Mouse (Mus musculus): Measurements from ENCODE around the gene BC016579. TPM values are rescaled to one million over a fixed set of nuclear protein-coding genes. Genes with fewer than 3 reads are reported as not detected.
A peak's percentile ranks its signal among the peaks of the same experiment; 100 is the strongest.

Gene BC016579
- not detected for total RNA-seq (2021)

- no peak for DNase-seq
- intact Hi-C loops (cut with DNase I): no loop called here
These were observed at the start of gene BC016579 for GRCm38 (mm10) chr16:45653934-45654332. TSS of gene BC016579 (minus strand) at chr16:45654068.

- no peak for DNase-seq
- intact Hi-C loops (cut with DNase I): no loop called here
These were observed 45.4 kb upstream of the BC016579 start for GRCm38 (mm10) chr16:45699301-45699700.

- intact Hi-C loops (cut with DNase I): no loop called here
- no peak for DNase-seq
These were observed 44.1 kb upstream of the BC016579 start for GRCm38 (mm10) chr16:45697996-45698395.

DNA sequence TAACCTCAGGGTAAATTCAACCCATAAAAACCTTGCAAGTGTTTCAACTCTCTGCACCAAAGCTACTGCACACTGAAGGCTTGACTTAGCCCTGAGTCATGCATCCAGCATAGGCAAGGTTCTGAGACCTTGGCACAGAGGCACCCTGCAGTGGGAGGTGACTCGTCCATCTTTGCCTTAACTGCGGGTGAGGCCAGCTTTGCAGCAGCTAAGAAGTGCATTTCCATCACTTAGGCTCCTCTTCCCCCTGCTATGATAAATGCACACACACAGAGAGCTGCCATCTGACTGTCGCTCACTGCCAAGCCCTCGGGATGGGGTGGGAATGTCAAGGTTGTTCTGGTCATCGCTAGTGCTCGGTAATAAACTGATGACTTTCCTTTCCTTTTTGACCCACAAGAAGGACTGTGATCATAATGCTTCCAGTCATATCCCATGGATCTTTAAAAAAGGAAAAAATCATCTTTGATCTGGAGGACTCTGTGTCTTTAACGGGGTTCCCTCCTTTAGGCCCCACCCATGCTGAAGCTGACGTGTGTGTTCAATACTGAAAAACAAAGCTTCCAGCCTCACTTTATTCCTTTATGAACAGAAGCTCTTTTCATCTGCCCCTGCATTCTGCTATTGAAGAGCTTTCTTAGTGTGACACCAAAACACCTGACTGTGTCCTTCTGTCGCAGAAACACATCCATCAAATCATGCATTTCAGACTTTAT, 41.7 kb upstream of the BC016579 start:
- DNase-seq: peak; percentile 50
- intact Hi-C loops (cut with DNase I): no loop called here

GRCm38 (mm10) chr16:45693558-45693957, 39.7 kb upstream of the BC016579 start, which contains the start of gene Tmprss7:
TSS of gene Tmprss7 (minus strand) at chr16:45693658.
- intact Hi-C loops (cut with DNase I): no loop called here
- no peak for DNase-seq

DNA sequence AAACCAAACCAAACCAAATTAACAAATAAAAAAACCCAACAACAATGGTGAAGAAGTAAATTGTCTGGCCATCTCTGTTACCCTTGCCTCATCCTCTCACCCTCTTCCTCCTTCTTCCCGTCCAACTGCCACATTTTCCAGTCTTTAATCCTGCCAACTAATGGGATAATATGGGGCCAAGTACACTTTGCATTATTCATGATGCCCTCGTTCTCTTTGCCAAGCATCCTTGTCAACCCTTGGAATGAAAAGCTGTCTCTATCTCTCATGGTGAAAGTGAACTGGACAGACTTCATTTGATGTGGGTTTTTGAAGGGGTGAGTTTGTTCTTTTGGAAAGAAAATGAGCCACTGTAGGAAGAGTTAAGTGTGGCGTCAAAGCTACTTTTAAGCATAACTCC, 39.0 kb upstream of the BC016579 start:
- intact Hi-C loops (cut with DNase I): no loop called here
- DNase-seq: no peak

- intact Hi-C loops (cut with DNase I): no loop called here
- DNase-seq: no peak
These were observed 36.3 kb upstream of the BC016579 start for GRCm38 (mm10) chr16:45690178-45690577.

DNA sequence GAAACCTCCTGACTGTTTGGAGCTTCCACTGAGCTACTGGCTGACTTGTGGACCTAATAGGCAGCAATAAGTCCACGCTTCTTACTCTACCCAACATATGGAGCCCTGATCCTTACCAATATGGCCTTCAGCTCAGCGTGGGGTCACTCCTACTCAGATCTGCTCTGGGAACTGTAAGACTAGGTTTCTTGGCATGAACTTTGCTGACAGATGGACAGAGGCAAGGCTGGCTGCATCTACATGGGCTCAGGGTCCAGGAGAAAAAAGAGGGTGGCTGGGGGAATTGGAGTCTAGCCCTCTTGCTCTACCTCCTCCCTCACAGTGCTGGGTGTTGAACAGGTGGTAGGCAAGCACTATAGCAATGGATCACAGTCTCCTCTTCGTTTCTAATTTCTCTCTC, 33.0 kb upstream of the BC016579 start:
- intact Hi-C loops (cut with DNase I): no loop called here
- DNase-seq: peak; percentile 75

DNA sequence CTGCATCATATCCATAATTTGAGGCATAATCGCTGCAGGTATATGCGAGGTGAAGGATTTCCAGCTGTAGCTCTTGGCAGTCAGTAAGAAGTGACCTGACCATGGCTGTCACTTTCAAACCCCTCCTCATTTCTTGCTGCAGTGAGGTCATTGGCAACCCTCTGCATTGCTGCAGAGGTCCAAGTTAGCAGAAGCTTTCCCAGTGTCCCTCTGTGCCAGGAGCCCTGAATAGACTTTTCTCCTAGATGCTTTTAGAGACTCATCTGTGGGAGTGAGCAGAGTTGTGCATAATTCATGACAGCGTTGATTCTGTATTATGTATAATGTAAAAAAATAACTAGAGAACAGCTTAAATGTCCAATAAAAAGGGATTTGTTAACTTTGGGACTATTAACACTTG, 31.4 kb upstream of the BC016579 start:
- intact Hi-C loops (cut with DNase I): no loop called here
- DNase-seq: no peak

- intact Hi-C loops (cut with DNase I): no loop called here
- peak; percentile 81 for DNase-seq
These were observed 30.9 kb upstream of the BC016579 start for GRCm38 (mm10) chr16:45684815-45685214.

- intact Hi-C loops (cut with DNase I): no loop called here
These were observed 22.6 kb upstream of the BC016579 start for GRCm38 (mm10) chr16:45676462-45676861.

DNA sequence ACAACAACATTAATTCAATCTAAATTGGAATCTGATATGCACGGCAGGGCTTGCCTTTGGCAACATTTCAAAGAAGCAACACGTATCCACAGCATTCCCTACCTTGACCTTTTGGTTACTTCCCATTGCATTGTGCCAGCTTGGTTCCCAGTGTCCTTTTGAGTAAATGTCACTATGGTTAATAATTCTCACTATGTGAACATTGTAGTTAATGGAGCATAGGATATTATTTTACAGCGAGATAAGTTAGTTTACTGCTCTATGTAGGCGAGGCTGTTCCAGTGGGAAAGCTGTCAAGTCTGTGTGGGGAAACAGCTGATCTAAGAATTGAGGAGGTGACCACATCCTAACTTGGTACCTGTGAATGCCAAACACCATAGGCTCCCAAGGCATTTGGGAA, 16.1 kb upstream of the BC016579 start:
- no peak for DNase-seq
- intact Hi-C loops (cut with DNase I): no loop called here

More at GRCm38 (mm10) chr16:45676462-45676861, 22.6 kb upstream of the BC016579 start:
- DNase-seq: no peak

DNA sequence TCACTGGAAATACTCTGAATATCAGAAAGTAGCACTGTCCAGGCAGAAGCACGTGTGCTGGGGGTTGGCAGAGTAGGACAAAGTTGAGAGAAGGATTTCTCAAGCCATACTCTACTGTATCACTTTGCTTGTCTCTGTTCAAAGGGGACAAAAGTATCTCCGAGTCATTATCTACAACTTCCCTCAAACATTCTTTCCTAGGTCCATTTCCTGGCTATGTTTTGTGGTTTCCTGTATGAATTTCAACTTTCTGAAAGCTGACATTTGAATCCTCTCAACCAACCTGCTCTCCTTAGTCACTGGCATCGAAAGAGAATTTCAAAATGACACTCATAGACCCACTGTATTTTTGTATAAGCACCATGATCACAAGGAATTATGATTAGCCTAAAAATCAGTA, 14.3 kb upstream of the BC016579 start:
- no peak for DNase-seq
- intact Hi-C loops (cut with DNase I): no loop called here

DNA sequence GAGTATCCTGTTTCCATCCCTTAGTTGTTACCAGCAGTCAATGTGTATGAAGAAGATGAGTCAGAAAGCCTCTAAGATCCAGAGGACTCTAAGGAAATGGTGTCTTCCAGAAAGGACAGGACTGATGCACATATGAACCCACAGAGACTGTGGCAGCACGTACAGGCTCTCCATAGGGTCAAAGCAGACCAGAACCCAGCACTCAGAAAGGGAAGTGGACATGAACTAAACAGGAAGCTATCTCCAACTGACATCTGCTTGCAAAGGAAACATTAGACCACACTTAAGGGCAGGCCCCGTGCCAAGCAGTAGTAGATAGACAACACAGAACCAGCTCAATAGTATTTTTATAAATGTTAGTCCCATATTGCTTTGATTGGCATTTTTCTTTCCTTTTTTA, 12.3 kb upstream of the BC016579 start:
- DNase-seq: no peak
- intact Hi-C loops (cut with DNase I): no loop called here

- intact Hi-C loops (cut with DNase I): no loop called here
- no peak for DNase-seq
These were observed 8.5 kb upstream of the BC016579 start for GRCm38 (mm10) chr16:45662381-45662780.

DNA sequence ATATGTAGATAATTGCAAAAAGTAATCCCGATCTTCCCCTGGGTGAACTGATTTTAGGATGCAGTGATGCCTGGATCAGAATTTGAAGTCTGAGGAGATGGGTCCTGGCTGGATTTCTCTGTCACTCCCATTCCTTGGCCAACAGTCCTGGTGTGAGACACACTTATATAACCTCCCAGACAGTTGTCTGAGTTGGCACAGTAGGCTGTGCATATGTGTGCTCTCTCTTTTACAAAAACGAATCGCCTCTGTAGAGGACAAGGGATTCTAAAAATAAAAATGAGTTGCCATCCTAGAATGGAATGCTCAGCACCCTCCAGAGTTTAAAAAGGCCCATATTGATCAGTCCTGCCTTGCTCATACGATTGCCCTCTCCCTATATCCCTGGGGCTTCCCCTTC, 5.7 kb upstream of the BC016579 start:
- no peak for DNase-seq
- intact Hi-C loops (cut with DNase I): no loop called here

GRCm38 (mm10) chr16:45658248-45658647, 4.4 kb upstream of the BC016579 start:
- no peak for DNase-seq
- intact Hi-C loops (cut with DNase I): no loop called here

DNA sequence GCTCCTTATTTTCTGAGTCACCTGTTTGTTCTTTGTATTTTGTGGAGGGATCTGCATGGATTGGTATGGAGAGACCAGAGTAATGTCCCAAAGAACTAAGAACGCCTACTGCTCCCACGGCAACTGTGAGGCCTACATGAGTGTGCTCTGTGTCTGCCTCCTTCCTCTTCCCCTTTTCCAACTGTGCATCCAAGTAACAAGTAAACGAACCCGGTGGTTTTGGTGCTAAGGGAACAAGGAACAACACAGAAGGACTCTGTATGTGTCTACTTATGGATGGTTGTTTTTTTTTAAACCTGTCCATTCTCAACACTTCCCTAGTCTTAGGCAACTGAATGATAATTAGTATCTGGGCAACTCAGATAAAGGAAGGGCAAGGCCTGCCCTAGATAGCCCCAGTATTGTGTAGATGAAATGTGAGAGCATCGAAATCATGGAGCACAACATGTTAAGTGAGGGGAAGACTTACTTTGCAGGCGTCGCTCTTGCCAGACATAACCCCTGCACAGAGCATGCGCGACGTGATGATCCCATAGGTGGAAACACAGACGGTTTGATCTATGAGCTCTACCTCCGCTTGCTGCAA, 3.8 kb upstream of the BC016579 start:
- DNase-seq: no peak
- intact Hi-C loops (cut with DNase I): no loop called here

- no peak for DNase-seq
- intact Hi-C loops (cut with DNase I): no loop called here
These were observed 597 bp upstream of the BC016579 start for GRCm38 (mm10) chr16:45654465-45654864.

DNA sequence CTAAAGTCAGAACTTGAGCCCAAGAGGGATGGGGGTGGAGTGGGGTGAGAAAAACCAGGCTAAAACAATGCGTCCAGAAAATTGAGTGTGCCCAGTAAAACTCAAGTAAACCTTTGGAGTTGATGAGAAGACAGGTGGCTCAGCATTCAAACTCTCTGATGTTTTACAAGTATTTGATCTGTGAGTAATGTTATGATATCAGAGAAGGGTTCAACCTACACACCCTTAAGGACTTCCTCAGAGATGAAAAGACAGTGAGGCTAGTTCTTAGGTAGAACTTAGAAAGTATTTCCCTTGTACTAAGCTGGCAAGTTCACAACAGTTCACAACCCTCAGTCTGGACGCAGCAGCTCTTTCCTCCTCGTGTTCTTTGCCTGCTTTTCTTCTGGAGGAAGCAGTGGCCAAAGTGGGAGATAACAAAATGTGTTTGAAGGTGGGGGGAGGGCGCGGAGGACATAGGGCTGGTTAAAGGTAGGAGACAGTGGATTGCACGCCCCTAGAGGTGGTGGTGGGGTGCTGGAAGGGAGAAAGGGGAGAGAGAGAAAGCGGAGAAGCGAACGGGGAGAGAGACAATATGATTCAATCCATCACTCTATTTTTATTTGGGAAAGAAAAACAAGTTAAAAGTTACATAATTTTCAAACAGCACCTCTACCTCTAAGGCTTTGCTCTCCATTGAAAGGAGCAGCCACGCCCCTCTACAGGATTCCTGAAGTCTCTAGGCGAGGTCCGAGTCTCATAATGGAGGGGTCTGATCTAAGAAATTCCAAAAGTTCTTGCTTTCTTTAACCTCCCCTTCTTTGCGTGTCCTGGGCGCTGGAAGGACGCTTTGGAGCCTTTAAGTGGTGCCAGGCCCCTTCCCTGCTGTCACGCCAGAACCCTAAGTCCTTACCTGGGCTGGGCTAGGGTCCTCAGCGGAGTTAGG, 597 bp downstream of the BC016579 start:
- no peak for DNase-seq
- intact Hi-C loops (cut with DNase I): no loop called here

DNA sequence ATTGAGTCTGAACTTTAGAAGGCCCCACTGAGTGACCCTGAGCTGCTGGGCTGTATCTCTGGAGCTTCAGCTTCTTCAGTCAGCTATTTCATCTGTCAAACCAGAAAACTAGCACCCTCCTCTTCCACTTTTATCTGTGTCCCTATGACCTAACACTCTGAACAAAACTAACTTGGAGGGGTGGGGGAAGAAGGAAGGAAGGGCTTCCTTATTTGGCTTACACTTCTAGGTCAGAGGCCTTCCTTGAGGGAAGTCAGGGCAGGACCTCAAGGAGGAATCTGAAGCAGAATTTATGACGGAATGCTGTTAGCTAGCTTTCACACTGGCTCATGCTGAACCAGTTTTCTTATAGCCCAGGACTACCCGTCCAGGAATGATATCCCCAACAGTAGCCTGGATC, 2.4 kb downstream of the BC016579 start:
- no peak for DNase-seq
- intact Hi-C loops (cut with DNase I): no loop called here

GRCm38 (mm10) chr16:45644380-45644779, 9.5 kb downstream of the BC016579 start:
- intact Hi-C loops (cut with DNase I): no loop called here
- DNase-seq: no peak

Data from left cerebral cortex, postnatal 4 days (tissue).